Mouse (Mus musculus): Measurements from ENCODE around the gene Pfkfb2.
"Not testable (repeated sequence)": the region's sequence is repeated elsewhere in the genome, so short reads cannot be mapped to it uniquely, and the experiment has no call there.

Gene Pfkfb2

DNA sequence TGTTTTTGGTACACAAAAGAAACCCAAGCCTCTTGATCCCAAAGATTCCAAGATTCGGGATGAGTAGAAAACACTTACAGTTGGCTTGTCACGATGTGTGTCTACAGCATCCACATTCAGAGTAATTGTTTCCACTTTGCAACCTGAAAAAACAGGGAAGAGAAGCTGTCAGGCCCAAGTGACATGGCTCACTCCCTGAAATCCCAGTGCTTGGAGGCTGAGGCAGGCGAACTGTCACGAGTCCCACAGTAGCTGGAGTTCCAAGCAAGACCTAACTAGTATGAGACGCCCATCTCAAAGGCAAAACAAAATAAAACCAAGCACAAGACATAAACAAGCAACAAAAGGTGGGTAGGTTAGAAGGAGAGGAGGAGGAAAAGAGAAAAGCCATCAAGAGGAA, 30.5 kb downstream of the Pfkfb2 start:
- no peak for DNase-seq (ENCODE audit: low spot score)

DNA sequence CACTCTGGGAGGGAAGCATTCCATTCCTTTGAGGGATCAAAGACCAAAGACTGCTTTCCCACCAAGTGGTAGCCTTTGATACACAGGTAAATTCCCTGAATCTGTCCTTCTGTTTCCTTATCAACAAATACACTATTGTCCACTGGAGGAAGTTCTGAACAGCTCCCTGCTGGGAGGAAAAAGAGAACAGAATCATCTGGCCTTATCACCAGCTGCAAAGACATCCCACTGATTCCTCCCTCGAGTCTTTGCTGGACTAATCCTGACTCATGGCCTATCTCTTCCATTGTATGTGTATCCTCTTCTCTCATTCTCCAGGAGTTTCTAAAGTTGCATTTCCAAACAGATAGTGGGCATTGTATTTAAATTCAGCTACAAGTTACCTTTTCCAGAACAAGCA, 45.1 kb downstream of the Pfkfb2 start:
- DNase-seq (ENCODE audit: low spot score) = no peak

DNA sequence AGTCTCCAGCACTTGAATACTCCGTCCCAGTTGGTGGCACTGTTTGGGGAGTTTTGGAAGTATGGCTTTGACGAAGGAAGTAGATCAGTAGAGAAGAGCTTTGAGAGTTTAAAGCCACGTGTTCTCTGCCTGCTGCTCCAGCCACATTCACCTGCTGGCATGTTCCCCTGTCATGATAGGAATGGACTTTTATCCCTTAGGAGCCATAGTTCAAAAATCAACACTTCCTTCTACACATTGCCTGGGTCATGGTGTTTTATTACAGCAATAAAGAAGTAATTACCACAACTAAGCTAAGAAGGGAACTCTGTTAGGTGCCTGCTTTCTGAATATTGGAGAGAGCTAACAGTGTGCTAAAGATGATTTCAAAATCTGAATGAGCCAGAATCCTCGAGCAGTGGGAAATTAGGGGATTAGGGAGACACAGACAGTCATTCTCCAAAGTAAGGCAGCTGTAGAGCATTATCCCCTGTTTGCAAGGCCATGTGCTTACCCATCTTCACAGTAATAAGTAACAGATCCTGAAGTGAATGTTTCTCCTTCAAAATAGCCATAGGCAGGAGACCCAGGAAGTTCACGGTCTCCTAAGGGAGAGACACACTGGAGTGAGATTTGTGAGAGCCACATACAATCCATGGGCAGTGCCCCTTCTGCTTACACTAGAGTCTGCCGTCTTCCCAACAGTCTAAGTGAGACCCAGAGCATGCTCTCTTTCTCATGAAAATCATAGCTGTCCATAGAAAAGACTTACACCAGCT, 47.2 kb downstream of the Pfkfb2 start:
- no peak for DNase-seq (ENCODE audit: low spot score)

DNA sequence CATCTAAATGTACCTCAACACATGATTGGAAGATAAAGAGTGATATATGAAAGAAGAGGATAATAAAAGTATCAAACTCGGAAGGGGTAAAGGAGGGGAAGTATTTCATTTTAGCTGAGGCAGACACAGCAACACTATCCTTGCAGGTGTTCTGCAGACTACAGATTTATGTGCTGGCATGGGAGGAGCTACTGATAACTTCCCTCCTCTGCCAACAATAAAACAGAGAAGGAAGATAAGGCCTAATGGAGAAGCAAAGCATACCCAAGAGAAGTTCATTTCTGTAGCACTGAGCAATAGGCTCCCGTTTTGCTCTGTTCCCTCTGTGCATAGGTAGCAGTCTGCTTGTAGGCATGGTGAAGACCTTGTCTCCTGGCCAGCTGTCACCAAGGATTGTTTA, 48.0 kb downstream of the Pfkfb2 start:
- DNase-seq (ENCODE audit: low spot score) = no peak

DNA sequence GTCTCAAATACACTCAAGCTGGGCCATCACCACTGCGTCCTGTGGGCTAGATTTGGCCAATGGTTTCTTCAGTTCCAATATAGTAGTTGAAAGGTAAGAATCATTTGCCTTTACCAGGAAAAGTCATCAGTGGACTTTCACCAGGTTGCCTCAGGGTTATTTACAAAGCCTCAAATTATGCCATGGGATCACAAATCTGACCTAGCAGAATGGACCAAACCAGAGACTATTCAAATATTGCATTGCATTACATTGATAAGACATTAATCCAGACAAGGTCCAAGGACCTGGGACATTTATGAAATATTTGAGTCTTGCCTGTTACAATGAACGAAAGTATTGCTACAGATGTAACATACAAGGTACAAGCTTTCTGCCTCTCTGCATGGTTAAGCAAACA, 50.5 kb downstream of the Pfkfb2 start:
- no peak for DNase-seq (ENCODE audit: low spot score)

DNA sequence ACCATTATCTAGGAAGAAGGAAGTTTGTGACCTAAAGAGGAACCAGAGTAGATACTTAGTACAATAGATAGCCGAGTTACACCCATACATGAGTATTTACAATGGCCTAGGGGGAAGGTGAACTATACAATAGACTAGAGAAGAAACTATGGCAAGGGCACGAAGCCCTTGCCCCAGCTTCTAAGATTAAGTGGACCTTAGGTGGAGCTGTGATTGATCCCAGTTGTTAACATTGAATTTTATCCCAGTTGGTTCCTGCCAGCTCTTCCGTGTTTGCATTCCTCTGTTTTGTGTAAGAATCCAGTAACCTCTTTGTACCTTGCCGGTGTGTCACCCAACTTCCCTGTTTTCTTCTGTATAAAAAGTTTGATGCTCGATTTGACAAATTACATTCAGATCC, 65.5 kb downstream of the Pfkfb2 start:
- DNase-seq (ENCODE audit: low spot score) = not testable (repeated sequence)

DNA sequence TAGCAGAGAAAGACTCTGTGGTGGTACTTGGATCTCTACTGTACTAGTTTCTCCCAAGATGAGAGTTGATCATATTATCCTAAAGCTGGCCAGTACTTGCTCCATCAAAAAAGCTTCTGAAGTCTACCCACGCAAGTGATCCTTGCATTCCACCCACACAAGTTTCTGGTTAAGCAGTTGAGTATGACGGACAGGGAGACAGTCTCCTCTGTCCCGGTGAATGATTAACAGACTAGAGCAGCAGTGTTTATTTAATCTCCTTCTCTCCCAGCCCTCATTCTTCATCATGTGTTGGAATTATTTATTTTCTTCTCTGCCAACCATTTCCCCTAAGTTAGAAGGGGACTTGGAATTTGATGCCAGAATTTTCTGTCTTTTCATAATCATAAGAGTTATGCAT, 67.6 kb downstream of the Pfkfb2 start, which contains the start of gene C4bp:
Gene C4bp (minus strand): TSS at position 179 of the 400 bp plus-strand sequence.
- no peak for DNase-seq (ENCODE audit: low spot score)

DNA sequence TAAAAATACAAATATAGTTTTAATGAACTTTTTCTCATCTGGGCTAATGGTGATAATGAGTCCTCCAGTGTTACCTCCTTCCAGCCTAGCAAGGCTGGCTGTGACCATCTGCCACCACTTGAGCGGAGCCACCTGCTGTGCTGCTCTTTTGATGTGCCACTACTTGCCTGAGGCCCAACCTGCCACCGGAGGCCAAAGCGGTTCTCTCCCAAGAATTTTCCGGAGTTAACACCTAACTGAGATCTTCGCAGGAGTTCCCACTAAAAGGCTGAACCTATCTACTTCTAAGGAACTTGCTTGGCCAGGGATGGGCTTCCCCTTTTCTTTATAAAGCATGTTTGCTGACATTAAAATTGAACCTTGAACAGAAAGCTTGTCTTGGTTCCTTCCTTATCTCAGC, 69.4 kb downstream of the Pfkfb2 start:
- not testable (repeated sequence) for DNase-seq (ENCODE audit: low spot score)

DNA sequence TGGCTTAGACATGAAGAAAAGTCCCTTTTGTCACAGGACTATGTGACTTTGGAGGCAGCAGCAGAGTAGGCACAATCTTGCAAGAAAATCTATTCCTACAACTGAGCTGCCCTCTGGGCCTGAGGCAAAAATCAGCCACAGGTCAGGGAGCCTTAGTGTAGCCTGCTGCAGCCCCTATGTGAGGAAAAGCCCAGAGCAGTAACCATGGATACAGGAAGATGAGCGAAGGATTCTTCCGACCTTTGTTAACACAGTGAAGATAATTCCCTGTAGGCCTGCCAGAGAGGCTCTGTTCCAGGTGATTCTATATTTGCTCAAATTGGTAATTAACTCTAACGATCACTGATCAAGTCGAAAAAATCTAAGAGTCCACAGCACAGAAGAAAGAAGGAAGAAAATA, 85.0 kb downstream of the Pfkfb2 start:
- DNase-seq (ENCODE audit: low spot score) = no peak

DNA sequence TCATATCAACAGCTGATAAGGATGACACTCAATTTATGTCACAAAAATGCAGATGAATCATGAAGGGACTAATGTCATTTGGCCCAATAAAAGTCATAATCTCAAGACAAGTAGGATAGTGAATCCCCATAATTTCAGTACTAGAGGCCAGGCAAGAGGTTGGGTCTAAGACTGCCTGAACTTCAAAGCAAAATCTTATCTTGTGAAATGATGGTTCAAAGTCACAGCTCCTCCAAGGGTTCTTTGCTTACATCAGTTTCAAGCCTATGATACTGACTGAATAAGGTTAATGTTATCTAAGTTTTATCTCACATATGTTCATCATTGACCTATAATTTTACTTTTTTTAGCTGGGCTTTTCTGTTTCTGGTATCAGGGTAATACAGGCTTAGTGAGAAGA, 88.1 kb downstream of the Pfkfb2 start:
- no peak for DNase-seq (ENCODE audit: low spot score)

Data from MN1 (cell line).